Mouse (Mus musculus) urinary bladder, postnatal 36 days (tissue): ENCODE results near the gene Yy1.

Experiments used
- DNase-seq, 2 experiments: peaks; one replicate each; pipeline ENCODE4 v3.0.0; 2022; ENCODE audit warnings: low spot score in 2 of 2, mixed read lengths in 1 of 2

Gene Yy1

DNA sequence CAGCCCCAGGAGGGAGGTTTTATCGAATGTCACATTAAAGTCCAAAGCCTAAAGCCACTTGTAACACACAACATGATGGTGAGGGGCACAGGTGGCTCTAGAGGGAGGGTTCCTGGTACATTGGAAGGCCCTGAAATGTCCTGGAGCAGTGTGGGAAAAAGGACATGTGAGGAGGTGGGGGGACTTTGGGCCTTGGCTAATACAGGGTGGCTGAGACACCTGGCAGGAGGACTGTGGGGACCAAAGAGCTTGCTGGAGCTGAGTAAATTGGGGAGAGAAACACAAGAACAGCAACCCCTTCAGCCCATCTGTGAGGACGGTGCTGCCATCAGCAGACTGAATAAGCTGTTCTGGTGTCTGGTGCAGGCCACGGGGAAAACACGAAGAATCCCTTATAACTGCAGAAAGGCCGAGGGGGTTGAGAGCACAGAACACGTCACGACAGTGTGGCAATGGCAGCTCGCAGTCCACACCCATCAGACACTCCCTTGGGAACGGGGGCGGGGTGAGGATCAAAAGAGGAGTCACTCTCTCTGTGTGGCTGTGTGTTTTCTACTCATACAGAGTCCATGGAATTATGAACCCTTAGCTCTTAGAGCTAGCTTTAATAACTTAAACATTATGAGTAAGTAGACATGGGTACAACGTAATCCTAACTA lies 24.4 kb upstream of the Yy1 start:
- DNase-seq: no peak

DNA sequence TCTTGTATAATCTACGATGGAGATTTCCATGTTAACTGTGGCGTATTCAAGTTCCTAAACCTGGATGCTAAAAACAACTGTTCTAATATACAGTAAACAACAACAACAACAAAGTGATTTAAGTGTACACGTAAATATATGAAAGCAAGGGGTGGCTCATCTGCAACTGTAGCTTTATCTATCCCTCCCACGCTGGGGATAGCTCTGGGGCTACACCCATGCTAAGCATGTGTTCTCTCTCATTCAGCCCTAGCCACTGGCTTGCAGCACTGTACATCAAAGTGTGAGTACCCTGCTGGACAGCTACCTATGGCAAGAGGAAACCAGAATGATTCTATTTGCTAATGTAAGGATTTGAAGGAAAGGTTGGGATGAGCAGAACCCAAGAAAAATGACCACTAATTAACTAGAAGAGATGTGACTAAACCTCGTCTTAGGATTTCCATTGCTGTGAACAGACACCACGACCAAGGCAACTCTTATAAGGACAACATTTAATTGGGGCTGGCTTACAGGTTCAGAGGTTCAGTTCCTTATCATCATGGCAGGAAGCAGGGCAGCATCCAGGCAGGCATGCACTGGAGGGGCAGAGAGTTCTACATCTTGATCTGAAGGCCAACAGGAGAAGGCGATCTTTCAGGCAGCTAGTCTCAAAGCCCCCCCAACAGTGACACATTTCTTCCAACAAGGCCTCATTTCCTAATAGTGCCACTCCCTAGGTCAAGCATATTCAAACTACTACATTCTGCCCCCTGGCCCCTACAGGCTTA lies 12.5 kb upstream of the Yy1 start:
- no peak for DNase-seq

DNA sequence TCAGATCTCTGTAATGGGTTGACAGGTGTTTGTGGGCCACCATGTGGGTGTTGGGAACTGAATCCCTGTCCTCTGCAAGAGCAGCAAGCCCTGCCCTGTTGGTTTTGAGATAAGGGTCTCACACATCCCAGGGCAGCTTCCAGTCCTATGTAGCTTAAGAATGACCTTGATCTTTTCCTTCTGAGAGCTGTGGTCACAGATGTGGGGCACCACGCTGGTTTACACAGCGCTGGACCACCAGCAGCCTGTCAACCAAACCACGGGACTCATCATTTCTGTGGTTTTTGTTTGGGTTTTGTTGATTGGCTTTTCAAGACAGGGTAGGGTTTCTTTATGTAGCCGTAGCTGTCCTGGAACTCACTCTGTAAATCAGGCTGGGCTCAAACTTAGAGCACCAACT lies 7.6 kb upstream of the Yy1 start:
- DNase-seq: no peak

DNA sequence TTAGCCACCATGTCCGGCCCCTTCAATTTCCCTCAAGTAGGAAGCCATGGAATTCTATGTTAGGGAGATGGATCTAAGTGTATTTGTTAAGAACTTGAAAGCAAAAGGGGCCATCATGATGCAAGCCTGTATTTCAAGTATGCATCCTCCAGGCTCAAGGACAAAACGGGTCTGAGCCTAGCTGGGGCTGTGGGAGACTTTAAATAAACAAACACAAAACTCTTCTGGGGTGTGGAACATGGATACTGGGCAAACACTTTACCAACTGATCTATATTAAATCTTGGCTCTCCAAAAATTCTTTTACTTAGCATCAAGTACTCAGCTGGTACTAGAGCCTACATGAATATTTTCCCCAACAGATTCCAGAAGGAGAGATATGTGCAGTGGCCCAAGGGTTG lies 5.4 kb upstream of the Yy1 start:
- no peak for DNase-seq

DNA sequence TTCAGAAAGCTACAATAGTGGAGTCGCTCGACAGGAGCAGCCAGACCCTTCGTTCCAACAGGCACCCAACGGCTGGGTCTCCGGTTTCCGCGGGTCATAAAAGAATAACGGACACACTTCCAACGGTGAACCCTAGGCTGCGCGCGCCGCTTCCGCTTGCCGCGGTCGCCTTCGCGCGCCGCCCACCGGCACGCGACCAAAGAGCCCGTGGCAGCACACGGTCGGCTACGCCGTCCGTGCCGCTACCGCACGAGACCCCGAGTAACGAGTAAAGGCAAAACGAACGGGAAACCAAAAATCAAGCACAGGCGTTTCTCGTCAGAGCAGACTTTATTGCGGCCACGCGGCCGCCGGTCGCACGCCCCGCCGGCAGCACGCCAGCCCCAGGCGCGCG lies 624 bp upstream of the Yy1 start:
- peak; percentile 49 to 74 for DNase-seq

DNA sequence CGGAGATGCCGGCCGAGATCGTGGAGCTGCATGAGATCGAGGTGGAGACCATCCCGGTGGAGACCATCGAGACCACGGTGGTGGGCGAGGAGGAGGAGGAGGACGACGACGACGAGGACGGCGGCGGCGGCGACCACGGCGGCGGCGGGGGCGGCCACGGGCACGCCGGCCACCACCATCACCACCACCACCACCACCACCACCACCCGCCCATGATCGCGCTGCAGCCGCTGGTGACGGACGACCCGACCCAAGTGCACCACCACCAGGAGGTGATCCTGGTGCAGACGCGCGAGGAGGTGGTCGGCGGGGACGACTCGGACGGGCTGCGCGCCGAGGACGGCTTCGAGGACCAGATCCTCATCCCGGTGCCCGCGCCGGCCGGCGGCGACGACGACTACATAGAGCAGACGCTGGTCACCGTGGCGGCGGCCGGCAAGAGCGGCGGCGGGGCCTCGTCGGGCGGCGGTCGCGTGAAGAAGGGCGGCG lies 724 bp downstream of the Yy1 start:
- DNase-seq: peak in 1 of 2 experiments; percentile 17

DNA sequence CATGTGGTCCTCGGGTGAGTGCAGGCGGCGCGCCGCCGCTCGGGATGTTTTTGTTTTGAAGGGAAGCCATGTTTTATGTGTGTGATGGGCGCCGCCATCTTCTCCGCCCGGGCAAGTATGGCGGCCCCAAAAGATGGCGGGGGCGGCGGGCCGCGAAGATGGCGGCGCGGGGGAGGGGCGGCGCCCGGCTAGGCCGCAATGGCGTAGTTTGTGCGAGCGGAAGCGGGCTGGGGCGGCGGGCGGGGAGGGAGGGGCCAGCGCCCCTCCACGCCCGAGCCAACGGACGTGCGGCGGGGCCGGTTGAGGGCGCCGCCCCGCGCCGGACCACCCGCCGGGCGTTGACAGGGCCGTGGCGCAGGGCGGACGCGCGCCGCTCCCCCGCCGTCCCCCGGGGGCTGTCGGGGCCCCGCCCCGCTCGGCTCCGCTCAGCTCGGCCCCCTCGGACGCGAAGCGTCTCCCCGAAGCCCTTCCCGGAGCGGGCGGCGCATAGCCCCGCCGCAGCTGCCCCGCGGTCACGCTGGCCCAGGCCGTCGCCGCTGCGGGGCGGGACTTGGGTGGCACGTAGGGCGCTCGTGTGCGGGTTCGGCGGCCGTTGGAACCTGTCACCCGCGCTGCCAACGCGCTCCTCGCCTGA lies 1.4 kb downstream of the Yy1 start:
- DNase-seq: peak; percentile 68 to 81

DNA sequence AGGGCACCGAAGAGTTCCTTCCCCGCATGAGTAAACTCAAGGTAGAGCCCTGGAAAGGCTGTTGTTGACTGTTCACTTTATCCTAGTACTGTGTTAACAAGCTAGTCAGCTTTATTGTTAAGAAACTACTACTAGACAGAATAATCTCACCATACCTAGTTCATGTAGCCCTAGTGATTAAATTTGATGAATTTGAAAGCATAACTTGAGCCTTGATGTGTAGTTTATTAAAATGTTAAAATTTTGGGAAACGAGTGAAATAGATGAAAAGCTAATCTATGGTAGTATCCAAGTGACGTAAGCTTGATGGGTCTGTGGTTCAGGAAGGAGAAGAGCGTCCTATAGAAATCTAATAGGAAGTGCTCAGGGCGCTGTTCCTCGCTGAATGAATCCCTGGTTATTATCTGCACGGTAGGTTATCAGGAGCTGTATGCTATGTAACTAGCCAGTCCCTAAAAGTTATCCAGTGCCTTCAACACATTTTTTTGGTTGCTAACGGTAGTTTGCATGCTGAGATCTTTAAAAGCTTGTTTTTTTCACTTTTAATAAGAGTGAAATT lies 2.3 kb downstream of the Yy1 start:
- DNase-seq: no peak

DNA sequence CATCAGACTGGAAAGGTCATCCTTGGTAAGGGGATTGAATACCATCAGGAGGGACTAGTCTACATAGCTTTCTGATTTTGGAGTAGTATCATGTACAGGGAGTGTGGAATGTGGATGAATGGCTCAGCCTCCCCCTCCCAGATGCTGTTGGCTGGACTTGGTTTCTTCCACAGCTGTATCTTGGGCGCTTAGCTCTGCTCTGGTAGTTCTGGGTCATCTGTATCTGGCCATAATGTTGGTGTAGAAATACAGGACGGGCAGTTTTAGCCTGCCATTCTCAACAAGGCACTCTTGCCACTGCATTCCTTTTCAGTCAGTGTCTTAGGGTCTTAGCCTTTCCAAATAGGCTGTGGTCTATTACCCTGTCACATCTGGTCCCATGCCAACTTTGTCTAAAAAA lies 8.8 kb downstream of the Yy1 start:
- DNase-seq: no peak

DNA sequence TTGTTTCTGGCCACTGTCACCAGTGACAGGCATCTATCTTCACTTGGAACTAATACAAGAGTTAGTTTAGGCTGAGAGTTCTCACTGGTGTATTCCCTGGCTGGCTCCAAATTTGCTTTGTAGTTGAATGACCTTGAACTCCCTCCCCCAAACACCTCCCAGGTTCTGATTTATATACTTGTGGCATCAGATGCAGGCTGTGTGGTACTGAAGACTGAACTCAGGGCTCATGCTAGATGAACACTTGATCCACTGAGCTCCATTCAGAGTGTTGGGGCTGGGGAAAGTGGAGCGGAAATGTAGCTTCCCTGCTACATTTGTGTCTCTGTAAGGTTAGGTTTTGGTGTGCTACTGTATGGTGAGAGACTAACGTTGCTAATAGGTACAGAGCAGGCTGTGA lies 11.6 kb downstream of the Yy1 start:
- DNase-seq: no peak

DNA sequence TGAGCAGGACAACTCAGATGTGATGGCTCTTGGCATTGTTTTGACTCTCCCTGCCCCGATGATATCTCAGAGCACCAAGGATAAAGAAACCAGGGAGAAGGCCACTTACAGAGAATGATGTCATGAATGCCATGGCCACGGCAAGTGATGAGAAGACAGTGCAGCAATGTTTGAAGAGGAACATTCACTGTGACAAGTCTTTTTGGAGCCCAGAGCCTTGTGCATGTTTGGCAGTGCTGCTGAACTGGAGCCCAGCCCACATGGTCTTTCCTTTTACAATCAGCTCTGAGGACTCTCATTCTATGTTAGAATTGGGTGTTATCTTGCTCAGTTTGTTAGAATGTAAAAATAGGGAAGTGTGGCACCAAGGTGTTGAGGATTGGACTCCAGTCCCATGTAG lies 15.7 kb downstream of the Yy1 start:
- no peak for DNase-seq

DNA sequence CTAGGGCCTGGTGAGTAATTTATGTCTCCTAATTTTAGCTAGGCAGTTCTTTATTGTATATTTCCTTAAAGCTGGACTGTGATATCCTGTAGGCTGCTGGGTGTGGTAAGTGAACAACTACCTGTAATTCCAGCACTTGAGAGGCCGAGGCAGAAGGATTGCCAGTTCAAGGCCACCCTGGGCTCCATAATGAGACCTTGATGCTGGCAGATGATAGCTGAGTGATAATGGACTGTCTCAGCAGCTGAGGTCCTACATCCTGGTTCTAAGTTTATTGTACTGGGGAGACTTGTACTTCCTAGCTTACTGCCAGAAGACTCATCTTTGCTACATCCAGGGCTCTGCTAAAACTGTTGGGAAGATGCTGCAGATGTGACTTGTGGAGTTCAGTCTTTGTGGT lies 17.0 kb downstream of the Yy1 start:
- DNase-seq: no peak

DNA sequence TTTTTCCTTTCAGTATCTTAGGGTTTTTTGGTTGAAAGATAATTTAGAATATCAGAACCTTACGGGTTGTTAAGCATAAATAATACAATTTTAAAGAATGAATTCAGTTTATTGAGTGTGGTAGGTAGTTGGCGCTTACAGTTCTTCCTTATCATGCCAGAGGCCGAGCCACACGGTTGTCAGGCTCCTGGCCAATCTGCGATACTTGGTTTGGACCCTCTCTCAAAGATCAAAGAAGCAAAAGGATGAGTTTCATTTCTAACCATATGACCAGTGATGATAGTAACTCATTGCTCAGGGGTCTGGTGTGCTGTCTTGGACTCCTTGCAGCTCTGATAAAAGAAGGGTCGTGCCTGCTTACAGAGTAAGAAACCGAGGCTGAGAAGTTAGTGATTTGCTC lies 17.5 kb downstream of the Yy1 start:
- DNase-seq: no peak

DNA sequence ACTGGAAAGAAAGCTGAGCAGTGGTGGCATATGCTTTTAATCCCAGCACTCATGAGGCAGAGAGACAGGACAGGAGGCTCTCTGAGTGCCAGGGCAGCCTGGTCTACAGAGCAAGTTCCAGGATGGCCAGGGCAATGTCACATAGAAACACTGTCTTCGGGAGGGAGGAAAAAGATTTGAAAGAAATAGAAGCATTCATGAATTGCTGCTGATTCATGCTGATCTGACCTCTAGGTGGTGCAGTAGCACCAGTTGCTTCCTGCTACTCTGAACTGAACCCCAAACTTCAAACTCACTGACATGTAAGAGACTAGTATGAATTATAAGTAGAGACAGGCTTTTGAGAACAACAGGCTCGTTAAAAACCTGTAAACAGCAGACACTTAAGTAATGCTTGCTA lies 18.4 kb downstream of the Yy1 start:
- no peak for DNase-seq

DNA sequence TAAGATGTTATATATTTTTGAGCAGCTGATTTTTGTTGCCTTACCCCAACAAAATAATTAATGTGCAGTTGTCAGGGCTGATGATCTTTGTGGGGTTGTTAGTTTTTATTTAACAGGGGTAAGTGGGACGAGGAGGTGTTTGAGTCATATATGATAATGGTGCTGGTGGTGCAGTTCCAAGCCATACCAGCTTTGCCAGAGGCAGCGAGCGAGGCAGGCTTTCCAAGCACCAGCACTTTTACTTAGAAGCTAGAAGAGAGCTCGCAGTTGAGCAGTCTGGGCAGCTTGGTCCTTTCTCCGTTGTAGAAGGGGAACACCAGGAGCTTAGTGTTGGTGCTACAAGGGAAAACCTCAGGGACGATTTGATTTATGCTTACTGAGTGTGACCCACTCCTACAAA lies 19.7 kb downstream of the Yy1 start:
- no peak for DNase-seq

DNA sequence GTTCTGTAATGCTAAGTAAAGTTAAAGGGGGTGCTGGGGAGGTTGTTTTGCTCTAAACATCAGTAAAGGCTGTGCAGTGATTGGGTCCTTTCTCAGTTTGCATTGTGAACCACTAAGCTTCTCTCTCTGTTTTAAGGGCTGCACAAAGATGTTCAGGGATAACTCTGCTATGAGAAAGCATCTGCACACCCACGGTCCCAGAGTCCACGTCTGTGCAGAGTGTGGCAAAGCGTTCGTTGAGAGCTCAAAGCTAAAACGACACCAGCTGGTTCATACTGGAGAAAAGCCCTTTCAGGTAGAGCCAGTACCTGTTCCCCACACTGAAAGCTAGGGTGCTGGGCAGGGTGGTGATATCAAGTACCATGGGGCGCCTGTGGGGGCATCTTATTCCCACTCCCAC lies 21.7 kb downstream of the Yy1 start:
- no peak for DNase-seq

DNA sequence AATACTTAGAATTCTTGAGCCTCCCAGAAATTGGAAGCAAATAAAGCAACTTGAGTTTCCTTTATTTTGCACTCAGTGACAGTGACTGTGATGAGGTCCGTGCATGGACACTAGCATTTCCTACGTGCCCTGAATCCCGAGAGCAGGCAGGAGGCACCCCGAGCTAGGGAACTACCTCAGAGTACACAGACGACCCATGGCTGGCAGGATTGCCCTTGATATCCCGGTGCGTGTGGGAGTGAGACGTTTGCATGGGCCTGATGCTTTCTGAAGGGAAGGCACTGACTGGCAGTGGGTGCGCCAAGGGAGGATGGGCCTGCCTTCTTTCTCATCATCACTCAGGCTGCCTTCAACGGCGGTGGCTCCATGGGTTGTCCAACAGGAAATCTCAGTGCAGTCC lies 23.8 kb downstream of the Yy1 start:
- no peak for DNase-seq

DNA sequence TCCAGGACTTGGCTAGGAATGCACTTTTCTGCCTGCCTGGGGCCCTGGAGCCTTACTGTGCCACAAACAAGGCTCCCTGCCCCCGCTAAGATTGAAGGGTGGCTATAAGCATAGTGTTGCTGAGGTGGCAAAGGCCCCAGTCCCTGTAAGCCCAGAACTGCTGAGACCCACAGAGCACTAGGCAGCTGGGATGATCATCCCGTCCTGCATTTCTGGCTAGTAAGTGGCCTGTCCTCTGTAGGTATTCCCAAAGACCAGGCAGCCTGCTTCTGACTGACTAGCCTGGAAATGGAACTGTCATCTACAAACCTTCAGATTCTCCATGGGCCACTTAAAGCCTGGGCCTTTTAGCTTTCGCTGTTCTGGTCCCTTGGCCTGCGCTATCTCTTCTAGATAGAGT lies 27.7 kb downstream of the Yy1 start:
- no peak for DNase-seq

DNA sequence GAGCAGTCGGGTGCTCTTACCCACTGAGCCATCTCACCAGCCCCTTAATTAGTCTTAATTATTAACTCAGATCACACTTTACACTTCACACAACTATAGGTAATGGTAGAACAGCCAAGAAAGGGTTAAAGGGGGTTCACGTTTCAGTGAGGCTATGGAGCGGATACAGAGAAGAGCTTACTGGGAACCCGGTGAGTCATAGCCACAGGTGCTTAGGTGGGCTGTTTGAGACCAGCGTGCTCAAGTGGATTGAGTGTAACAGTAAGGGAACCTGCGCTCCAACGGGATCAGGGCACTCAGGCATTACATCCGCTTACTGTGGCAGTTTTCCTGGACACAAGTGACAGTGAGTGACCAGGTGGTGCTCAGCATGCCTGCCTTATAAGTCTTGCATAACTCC lies 30.3 kb downstream of the Yy1 start:
- no peak for DNase-seq

DNA sequence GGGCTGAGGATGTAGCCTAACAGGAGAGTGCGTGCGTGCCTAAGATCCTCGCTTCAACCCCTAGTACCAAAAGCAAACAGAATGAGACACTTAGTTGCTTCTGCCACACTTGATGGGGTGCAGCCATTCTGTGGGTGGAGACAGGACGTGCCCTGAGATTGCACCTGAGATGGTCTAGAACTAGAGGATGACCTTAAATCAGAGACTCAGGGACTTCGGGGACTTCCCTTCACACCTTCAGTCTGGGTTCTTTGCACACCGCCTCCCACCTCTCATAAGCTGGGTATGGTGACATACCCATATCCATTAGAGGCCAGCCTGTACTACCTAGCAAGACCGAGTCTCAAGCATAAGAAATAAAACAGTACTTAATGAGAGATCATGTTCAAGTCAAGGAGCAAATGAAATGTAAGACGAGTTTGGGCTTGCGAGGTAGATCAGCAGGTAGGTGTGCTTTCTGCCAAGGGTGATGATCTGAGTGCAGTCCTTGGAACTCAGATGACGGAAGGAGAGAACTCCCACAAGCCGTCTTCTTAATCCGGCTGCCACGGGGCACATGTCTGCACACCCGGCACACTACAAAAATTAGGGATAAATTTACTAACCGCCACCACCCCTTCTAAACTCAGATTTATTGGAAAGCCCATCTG lies 31.6 kb downstream of the Yy1 start:
- no peak for DNase-seq

DNA sequence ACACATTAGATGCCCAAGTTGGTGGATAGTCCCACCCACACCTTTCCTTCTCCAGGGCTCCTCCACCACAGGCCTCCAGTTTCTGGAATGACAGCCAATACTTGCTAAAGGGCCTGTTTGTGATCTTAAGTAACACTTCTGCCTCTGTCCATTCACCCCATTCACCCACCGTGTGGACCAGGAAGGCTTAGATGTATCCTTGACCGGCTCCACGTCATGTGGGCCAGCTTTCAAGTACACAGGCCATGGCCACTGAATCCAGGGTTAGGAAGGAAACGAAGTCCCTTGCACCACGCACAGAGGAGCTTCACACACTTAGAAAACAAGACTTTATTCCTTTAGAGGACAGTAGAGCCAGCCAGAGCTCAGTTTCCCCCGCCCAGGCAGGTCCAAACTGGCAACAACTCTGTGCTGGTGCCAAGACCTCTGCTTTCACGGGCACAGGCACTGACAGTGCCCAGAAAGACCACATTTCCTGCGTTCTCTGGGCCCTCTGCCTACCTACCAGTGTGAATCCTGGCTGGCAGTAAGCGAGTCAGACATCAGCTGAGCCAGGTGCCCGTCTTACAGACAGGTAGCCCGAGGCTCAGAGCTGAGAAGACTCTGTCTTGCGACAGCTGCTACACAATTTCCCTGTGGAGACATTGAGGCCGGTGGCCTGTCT lies 32.9 kb downstream of the Yy1 start:
- no peak for DNase-seq
